Mouse (Mus musculus): ENCODE results near the gene Fto.

Fto gene

GRCm38 (mm10) chr8:91528967-91529366, 215.6 kb downstream of the Fto start:
- DNase-seq (ENCODE audit: low read depth) = peak; percentile 20

- peak; percentile 26 for DNase-seq (ENCODE audit: low read depth)
Measured at GRCm38 (mm10) chr8:91529699-91530098, 216.4 kb downstream of the Fto start.

- no peak for DNase-seq (ENCODE audit: low read depth)
Measured at GRCm38 (mm10) chr8:91530656-91531055, 217.3 kb downstream of the Fto start.

GRCm38 (mm10) chr8:91531971-91532370, 218.6 kb downstream of the Fto start:
- DNase-seq (ENCODE audit: low read depth) = peak; percentile 79

- no peak for DNase-seq (ENCODE audit: low read depth)
Measured at GRCm38 (mm10) chr8:91532671-91533436, 219.5 kb downstream of the Fto start.

GRCm38 (mm10) chr8:91534752-91535151, 221.4 kb downstream of the Fto start:
- no peak for DNase-seq (ENCODE audit: low read depth)

GRCm38 (mm10) chr8:91538109-91538508, 224.8 kb downstream of the Fto start:
- no peak for DNase-seq (ENCODE audit: low read depth)

- DNase-seq (ENCODE audit: low read depth) = no peak
Measured at GRCm38 (mm10) chr8:91538892-91539291, 225.6 kb downstream of the Fto start.

- DNase-seq (ENCODE audit: low read depth) = no peak
Measured at GRCm38 (mm10) chr8:91539586-91539985, 226.3 kb downstream of the Fto start.

- DNase-seq (ENCODE audit: low read depth) = no peak
Measured at GRCm38 (mm10) chr8:91541229-91541628, 227.9 kb downstream of the Fto start.

- peak; percentile 71 for DNase-seq (ENCODE audit: low read depth)
Measured at GRCm38 (mm10) chr8:91545561-91545960, 232.2 kb downstream of the Fto start.

GRCm38 (mm10) chr8:91546599-91546998, 233.3 kb downstream of the Fto start:
- DNase-seq (ENCODE audit: low read depth) = no peak

GRCm38 (mm10) chr8:91550131-91550530, 236.8 kb downstream of the Fto start:
- peak; percentile 72 for DNase-seq (ENCODE audit: low read depth)

GRCm38 (mm10) chr8:91551166-91551765, 237.9 kb downstream of the Fto start:
- peak; percentile 71 for DNase-seq (ENCODE audit: low read depth)

GRCm38 (mm10) chr8:91551775-91552538, 238.6 kb downstream of the Fto start:
- no peak for DNase-seq (ENCODE audit: low read depth)

- no peak for DNase-seq (ENCODE audit: low read depth)
Measured at GRCm38 (mm10) chr8:91552635-91553034, 239.3 kb downstream of the Fto start.

- no peak for DNase-seq (ENCODE audit: low read depth)
Measured at GRCm38 (mm10) chr8:91553387-91553786, 240.1 kb downstream of the Fto start.

GRCm38 (mm10) chr8:91557041-91557587, 243.8 kb downstream of the Fto start:
- no peak for DNase-seq (ENCODE audit: low read depth)

- DNase-seq (ENCODE audit: low read depth) = no peak
Measured at GRCm38 (mm10) chr8:91558408-91558807, 245.1 kb downstream of the Fto start.

GRCm38 (mm10) chr8:91560017-91560591, 246.8 kb downstream of the Fto start:
- peak; percentile 61 for DNase-seq (ENCODE audit: low read depth)

GRCm38 (mm10) chr8:91561241-91561640, 247.9 kb downstream of the Fto start:
- no peak for DNase-seq (ENCODE audit: low read depth)

- DNase-seq (ENCODE audit: low read depth) = no peak
Measured at GRCm38 (mm10) chr8:91562600-91562999, 249.3 kb downstream of the Fto start.
